Mouse (Mus musculus): ENCODE data around the gene Ralgds. TPM values are rescaled to one million over a fixed set of nuclear protein-coding genes. Genes with fewer than 3 reads are reported as not detected.
A peak's percentile ranks its signal among the peaks of the same experiment; 100 is the strongest.

Ralgds gene
- polyA plus RNA-seq, 1 experiment from 2014 or later: 21.1 TPM

DNA sequence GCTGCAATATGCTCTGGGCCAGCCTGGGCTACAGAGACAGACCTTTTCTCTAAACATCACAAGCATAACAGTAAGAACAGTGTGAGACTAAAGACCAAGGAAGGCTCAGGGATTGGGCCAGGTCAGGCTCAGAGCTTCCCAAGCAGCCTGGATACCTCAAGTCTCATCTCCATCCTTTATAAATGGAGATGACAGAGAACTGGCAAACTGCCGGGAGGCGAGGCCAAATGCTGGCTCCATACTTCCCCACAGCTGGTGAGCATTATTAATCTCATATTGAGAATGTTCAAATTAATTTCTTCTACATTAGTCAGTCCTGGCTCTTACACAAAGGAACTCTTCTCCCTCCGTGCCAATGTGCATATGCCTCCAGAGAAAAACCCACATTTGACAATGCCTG is 63.9 kb downstream of the Ralgds start:
- 82% methylated on average over 3 of the region's 3 CpGs for WGBS
- no peak overlapping the region for H3K9ac ChIP-seq
- no peak for ATAC-seq (ENCODE audit: insufficient number of reproducible peaks, low FRiP score)

DNA sequence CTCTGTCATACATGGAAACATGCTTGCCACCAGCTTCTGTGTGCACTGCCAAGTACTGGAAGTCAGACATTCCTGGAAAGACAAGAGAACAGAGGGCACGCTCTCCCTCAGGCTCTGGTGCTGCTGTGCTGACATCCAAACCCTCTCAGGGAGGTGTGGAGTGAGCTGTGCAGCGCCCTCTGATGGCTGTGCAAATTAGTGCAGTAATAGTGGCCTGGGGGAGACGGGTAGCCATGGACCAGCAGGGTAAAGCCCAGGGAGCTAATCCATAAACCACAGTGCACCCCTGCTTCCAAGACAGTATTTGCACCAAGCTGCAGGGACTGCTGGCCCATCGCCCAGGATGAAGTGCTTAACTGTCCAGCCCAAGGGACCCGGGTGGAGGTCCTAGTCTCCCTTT is 65.1 kb downstream of the Ralgds start:
- Histone ChIP-seq H3K9ac (no peak overlapping the region), H3K27me3 (replicated peaks) (no peaks in the 10 kb centered on the region), H3K4me1 (replicated peaks) (peaks cover 6% of the 10 kb centered on the region; the same call in 1 of the 2 replicates), H3K4me2 (no peak overlapping the region), H3K36me3 (peaks cover 76% of the 10 kb centered on the region), H3K4me3 (no peak overlapping the region), H3K27ac (ENCODE audit: poor library complexity, severe bottlenecking) (no peak overlapping the region), H3K9me3 (replicated peaks) (no peaks in the 10 kb centered on the region)
- ATAC-seq (ENCODE audit: insufficient number of reproducible peaks, low FRiP score): no peak
- WGBS: 75% methylated on average over 5 of the region's 5 CpGs

More for the DNA sequence above, 63.9 kb downstream of the Ralgds start:
- Histone ChIP-seq H3K4me1 (replicated peaks) (0 out of 2 replicates have a peak, but pooled peaks cover under 1% of the 10 kb centered on the region), H3K4me2 (no peak overlapping the region), H3K36me3 (peaks cover 88% of the 10 kb centered on the region), H3K9me3 (replicated peaks) (no peaks in the 10 kb centered on the region), H3K4me3 (no peak overlapping the region), H3K27ac (ENCODE audit: poor library complexity, severe bottlenecking) (no peak overlapping the region), H3K27me3 (replicated peaks) (no peaks in the 10 kb centered on the region)

DNA sequence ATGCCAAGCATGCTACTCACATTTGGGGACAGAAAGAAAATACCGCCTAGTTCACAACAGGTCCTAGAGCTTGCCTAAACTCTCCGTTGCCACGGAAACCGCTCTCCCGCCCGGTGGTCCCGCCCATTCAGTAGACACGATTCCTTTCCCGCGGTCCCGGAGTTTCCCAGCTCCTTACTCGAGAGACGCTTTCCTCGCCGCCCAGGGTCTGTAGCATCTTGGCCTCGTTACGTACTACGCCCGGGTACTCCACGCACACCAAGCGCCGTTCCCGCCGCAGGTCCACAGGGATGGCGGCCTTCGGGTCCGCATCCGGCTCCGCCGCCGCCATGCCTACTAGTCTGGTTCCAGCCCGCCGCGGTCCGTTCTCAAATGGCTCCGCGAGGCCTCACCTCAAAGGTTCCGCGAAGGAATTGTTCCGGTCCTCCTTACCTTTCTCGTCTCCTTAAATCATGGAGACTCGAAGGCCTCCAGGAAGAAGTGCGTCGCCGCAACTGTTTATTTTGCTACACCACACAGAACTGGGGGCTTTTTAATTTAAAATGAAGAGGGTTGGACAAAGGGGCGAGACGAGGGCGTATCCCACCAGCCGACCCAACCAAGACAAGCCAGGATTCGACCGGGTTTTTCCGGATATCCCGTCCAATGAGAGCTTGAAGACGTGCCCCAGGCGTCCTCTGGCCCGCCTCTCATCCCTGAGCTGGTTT is 69.9 kb downstream of the Ralgds start:
- Histone ChIP-seq H3K27ac (ENCODE audit: poor library complexity, severe bottlenecking) (peak overlapping the region; percentile 71), H3K4me1 (replicated peaks) (peaks cover 12% of the 10 kb centered on the region), H3K4me2 (peak overlapping the region; percentile 76), H3K27me3 (replicated peaks) (peaks cover 3% of the 10 kb centered on the region; the same call in 1 of the 2 replicates), H3K9me3 (replicated peaks) (no peaks in the 10 kb centered on the region), H3K4me3 (peak overlapping the region; percentile 78), H3K9ac (peak overlapping the region; percentile 77), H3K36me3 (peaks cover 30% of the 10 kb centered on the region)
- WGBS: under 1% methylated on average over 56 of the region's 56 CpGs
- peak; percentile 89 for ATAC-seq (ENCODE audit: insufficient number of reproducible peaks, low FRiP score)

DNA sequence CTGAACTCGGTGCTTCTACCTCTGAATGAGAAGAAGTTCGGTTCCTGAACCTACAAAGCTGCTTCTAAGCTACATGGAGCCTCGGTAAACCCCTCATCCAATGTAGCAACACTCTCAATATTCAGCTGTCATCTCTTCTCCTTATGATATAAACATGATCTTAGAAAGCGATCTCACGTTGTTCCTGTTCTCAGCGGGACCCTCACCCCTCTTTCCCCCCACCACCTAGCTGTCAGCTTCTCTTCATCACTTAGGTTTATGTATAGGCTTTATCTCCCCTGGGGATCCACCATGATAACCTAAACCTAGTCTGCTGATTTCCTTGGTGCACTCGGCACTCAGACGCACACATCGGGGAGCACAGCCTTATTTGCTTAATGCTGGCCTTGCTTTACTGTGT is 70.7 kb downstream of the Ralgds start, which contains the start of gene Gtf3c5:
Gtf3c5 (minus strand) TSS at position 101 of the 400 bp plus-strand sequence.
- H3K36me3 ChIP-seq: peaks cover 22% of the 10 kb centered on the region
- peak within 1 kb of the TSS; percentile 78 for H3K4me3 ChIP-seq
- H3K4me2 ChIP-seq: peak within 1 kb of the TSS; percentile 76
- peak within 1 kb of the TSS; percentile 77 for H3K9ac ChIP-seq
- peaks cover 3% of the 10 kb centered on the region; the same call in 1 of the 2 replicates for H3K27me3 ChIP-seq (replicated peaks)
- H3K27ac ChIP-seq (ENCODE audit: poor library complexity, severe bottlenecking): peak within 1 kb of the TSS; percentile 71
- no peaks in the 10 kb centered on the region for H3K9me3 ChIP-seq (replicated peaks)
- H3K4me1 ChIP-seq (replicated peaks): peaks cover 12% of the 10 kb centered on the region
- 70% methylated on average over 9 of the region's 9 CpGs for WGBS
- no peak for ATAC-seq (ENCODE audit: insufficient number of reproducible peaks, low FRiP score)

DNA sequence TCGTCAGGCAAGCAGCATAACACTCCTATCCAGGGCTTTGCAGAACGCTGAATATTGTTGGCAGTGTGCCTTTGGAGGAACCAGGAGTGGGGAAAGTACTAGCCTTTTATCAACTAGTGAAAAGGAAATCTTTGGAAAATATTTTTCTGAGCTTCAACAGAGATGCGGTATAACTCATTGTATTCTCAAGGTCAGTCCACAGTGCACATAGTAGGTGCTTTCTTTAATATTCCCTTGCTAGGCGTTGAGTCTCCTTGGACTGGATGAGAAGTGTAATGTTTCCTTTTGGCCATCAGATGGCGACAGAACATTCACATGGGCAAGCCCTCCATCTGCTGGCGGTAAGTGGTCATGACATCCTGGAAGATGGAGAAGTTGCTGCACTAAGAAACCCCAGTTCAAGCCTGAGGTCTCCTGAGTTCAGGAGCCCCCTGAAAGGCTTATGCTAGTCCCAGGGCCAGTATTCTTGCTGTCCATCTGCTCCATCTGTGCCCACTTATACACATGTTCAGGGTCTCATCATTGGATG is 72.2 kb downstream of the Ralgds start:
- Histone ChIP-seq H3K9me3 (replicated peaks) (no peaks in the 10 kb centered on the region), H3K36me3 (peaks cover 7% of the 10 kb centered on the region), H3K9ac (no peak overlapping the region), H3K4me2 (no peak overlapping the region), H3K27ac (ENCODE audit: poor library complexity, severe bottlenecking) (no peak overlapping the region), H3K4me1 (replicated peaks) (peaks cover 12% of the 10 kb centered on the region), H3K27me3 (replicated peaks) (peaks cover 3% of the 10 kb centered on the region; the same call in 1 of the 2 replicates), H3K4me3 (no peak overlapping the region)
- no peak for ATAC-seq (ENCODE audit: insufficient number of reproducible peaks, low FRiP score)
- WGBS: 19% methylated on average over 6 of the region's 6 CpGs

DNA sequence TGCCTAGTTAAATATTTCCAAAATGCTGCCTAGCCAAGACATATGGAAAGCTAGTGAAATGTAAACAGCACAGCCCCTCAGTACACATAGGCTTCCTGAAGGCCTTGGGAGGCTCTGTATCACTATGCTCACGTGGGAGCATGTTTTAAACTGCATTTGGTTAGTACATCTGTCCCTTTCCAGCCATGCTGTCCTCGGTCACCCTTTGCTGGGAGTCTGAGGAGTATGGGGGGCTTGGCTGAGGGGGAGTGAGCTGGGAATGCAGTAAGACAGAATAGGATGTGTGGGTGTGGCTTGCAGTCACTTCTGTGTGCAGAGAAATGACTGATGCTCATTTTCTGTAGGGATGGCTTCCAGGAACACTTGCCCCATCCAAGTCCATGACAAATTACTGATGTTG is 72.8 kb downstream of the Ralgds start:
- 39% methylated on average over 2 of the region's 2 CpGs for WGBS
- no peak for ATAC-seq (ENCODE audit: insufficient number of reproducible peaks, low FRiP score)
- H3K36me3 ChIP-seq: peaks cover 3% of the 10 kb centered on the region
- no peak overlapping the region for H3K4me2 ChIP-seq
- peaks cover 12% of the 10 kb centered on the region for H3K4me1 ChIP-seq (replicated peaks)
- H3K27me3 ChIP-seq (replicated peaks): peaks cover 9% of the 10 kb centered on the region; the same call in 1 of the 2 replicates
- no peaks in the 10 kb centered on the region for H3K9me3 ChIP-seq (replicated peaks)
- no peak overlapping the region for H3K27ac ChIP-seq (ENCODE audit: poor library complexity, severe bottlenecking)
- H3K9ac ChIP-seq: no peak overlapping the region; the same call in 1 of the 2 replicates
- no peak overlapping the region for H3K4me3 ChIP-seq

DNA sequence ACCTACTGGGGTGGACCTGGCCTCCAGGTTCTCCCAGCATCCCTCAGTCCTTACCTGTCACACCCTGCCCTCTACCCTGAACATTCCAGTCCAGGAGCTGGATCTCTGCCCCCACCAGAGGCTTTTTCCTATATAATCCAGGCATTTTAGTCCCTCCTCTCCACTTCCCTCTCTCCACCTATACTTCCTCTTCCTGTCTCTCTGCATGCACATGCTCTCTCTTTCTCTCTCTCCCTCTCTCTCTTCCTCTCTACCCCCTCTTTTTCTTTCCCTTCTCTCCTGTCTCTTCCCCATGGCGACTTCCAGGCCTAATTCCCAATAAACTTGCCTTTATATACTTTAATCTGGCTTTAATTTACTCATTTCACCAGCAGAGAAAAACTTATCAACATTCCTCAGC is 75.6 kb downstream of the Ralgds start:
- ATAC-seq (ENCODE audit: insufficient number of reproducible peaks, low FRiP score): no peak
- Histone ChIP-seq H3K27ac (ENCODE audit: poor library complexity, severe bottlenecking) (no peak overlapping the region), H3K4me3 (no peak overlapping the region), H3K4me1 (replicated peaks) (peaks cover 2% of the 10 kb centered on the region), H3K9me3 (replicated peaks) (no peaks in the 10 kb centered on the region), H3K27me3 (replicated peaks) (peaks cover 15% of the 10 kb centered on the region; the same call in 1 of the 2 replicates), H3K36me3 (no peaks in the 10 kb centered on the region), H3K4me2 (no peak overlapping the region), H3K9ac (no peak overlapping the region)
- 22% methylated on average over 1 of the region's 1 CpGs for WGBS

DNA sequence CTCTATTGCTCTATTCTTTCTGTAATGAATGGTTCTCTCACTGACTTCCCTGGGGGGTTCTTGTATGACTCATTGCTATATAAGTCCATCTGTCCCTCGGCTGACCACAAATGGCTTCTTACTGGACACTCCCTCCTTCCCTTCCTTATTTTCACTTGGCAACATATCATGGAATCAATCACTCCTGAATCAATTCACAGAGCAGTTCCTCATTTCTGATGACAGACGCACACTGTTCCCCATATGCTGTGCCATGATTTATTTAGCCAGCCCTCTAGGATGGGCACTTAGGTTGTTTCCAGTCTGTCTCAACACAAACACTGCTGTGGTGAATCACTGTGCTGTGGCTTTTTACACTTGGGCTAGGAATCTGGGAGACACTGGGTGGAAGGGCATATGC is 78.6 kb downstream of the Ralgds start:
- Histone ChIP-seq H3K9ac (no peak overlapping the region), H3K9me3 (replicated peaks) (no peaks in the 10 kb centered on the region), H3K27me3 (replicated peaks) (peaks cover 17% of the 10 kb centered on the region; the same call in 1 of the 2 replicates), H3K4me3 (no peak overlapping the region), H3K4me1 (replicated peaks) (no peaks in the 10 kb centered on the region), H3K36me3 (no peaks in the 10 kb centered on the region), H3K4me2 (no peak overlapping the region), H3K27ac (ENCODE audit: poor library complexity, severe bottlenecking) (no peak overlapping the region)
- WGBS: 66% methylated on average over 2 of the region's 2 CpGs
- no peak for ATAC-seq (ENCODE audit: insufficient number of reproducible peaks, low FRiP score)

DNA sequence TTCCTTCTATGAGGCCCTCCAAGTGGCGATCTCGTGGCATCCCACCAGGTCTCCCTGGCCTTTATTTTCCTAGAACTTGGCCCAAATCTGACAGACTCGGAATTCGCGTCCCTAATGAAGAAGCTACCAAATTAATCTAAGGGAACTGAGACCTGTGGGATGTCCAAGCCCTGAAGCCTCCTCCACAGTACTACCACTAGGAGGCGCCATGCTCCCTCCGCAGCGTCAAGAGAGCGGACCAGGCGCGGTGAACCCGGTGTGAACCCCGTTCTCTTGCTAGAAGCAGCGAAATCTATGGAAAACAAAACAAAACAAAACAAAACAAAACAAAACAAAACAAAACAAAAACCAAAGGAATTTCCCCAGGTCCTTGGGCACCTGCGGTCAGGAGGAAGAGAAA is 79.9 kb downstream of the Ralgds start:
- 6% methylated on average over 15 of the region's 15 CpGs for WGBS
- Histone ChIP-seq H3K27ac (ENCODE audit: poor library complexity, severe bottlenecking) (no peak overlapping the region), H3K4me1 (replicated peaks) (peaks cover 4% of the 10 kb centered on the region), H3K9me3 (replicated peaks) (no peaks in the 10 kb centered on the region; the same call in 1 of the 2 replicates), H3K27me3 (replicated peaks) (peaks cover 14% of the 10 kb centered on the region; the same call in 1 of the 2 replicates), H3K4me2 (no peak overlapping the region), H3K4me3 (no peak overlapping the region), H3K36me3 (no peaks in the 10 kb centered on the region), H3K9ac (no peak overlapping the region)
- 0 out of 2 replicates have a peak, but pooled peaks have one; percentile 56 for ATAC-seq (ENCODE audit: insufficient number of reproducible peaks, low FRiP score)

DNA sequence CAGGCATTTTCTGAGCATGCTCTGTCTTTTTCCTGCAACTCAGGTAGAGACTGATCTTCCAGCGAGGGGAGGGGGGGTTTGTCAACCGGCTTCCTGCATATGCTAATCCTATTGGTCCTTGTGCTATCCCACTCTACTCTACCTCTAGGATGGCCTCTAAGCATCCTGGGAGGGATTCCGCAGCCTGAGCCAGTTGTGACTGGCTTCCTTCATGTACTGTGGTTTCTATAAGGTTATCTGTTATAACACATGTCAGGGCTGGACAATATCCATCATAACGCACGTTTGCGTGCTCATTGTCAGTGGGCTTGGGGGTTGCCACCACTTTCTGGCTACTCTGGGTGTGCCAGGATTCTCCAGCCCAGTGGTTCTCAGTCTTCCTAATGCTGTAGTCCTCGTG is 83.1 kb downstream of the Ralgds start:
- Histone ChIP-seq H3K27ac (ENCODE audit: poor library complexity, severe bottlenecking) (no peak overlapping the region), H3K4me1 (replicated peaks) (peaks cover 27% of the 10 kb centered on the region), H3K4me3 (no peak overlapping the region), H3K27me3 (replicated peaks) (peaks cover 7% of the 10 kb centered on the region; the same call in 1 of the 2 replicates), H3K36me3 (no peaks in the 10 kb centered on the region), H3K9ac (no peak overlapping the region), H3K4me2 (no peak overlapping the region), H3K9me3 (replicated peaks) (no peaks in the 10 kb centered on the region; the same call in 1 of the 2 replicates)
- ATAC-seq (ENCODE audit: insufficient number of reproducible peaks, low FRiP score): no peak
- WGBS: 70% methylated on average over 7 of the region's 7 CpGs

DNA sequence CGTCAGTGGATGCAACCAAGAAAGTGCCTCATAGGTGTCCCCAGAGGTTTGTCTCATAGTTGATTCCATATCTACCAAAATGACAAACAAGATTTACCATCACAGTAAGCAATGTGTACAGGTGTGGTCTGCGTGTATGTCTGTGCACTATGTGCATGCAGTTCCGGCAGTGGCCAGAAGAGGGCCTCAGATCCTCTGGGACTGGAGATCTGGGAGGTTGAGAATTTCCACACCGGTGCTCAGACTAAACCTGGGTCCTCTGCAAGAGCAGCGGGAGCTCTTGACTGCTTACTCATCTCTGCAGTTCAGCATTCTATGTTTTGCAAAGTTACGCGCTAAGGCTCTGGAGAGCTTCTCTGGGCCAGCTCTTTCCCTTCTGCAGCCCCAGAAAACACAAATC is 84.1 kb downstream of the Ralgds start:
- H3K27ac ChIP-seq (ENCODE audit: poor library complexity, severe bottlenecking): peak overlapping the region; percentile 14; the same call in 1 of the 2 replicates
- 87% methylated on average over 7 of the region's 7 CpGs for WGBS
- ATAC-seq (ENCODE audit: insufficient number of reproducible peaks, low FRiP score): no peak
- H3K27me3 ChIP-seq (replicated peaks): 0 out of 2 replicates have a peak, but pooled peaks cover 3% of the 10 kb centered on the region
- no peak overlapping the region for H3K4me2 ChIP-seq
- no peak overlapping the region for H3K4me3 ChIP-seq
- peaks cover 34% of the 10 kb centered on the region for H3K4me1 ChIP-seq (replicated peaks)
- no peaks in the 10 kb centered on the region for H3K36me3 ChIP-seq
- H3K9ac ChIP-seq: no peak overlapping the region
- H3K9me3 ChIP-seq (replicated peaks): no peaks in the 10 kb centered on the region; the same call in 1 of the 2 replicates

Data from heart, embryonic 12.5 days (tissue).